1 mouse cellular context compared by ENCODE assay signal in the genomic region with DNA sequence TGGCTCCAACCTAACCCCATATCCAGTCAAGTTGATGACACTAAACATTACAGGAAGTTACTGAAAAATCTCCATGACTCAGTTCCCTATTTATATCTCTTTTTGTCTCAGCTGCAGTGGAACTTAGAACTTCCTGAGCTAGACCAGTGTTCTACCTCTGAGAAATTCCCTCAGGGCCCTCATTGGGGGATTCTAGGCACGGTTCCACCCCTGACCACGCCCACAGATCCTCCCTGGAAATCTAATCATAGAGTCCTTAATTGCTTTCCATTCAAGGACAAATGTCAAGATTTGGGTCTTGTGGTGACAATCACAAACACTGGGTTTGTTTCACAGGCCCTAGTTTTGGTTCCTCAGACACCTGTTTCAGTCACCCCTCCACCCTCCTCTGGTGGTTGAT.
A peak's percentile ranks its signal among the peaks of the same experiment; 100 is the strongest.
TF ChIP-seq lines count a peak whose summit lies in the region.

No protein-coding gene starts in this region.

TF ChIP-seq in CH12.LX, 34 proteins besides CTCF, POLR2A, EP300 and RAD21 (continued from another document):
- TF ChIP-seq MEF2A (IDR thresholded peaks at IDR 0.05; ENCODE audit: borderline replicate concordance, low read depth, low read length), result peak; percentile 97
- TF ChIP-seq TBP (conservative IDR thresholded peaks at IDR 0.05; ENCODE audit: low read depth, low read length), result 0 out of 2 replicates have a peak, but pooled peaks have one; percentile 22
- peak; percentile 28; the same call in 1 of the 2 replicates for TF ChIP-seq RCOR1 (conservative IDR thresholded peaks at IDR 0.05; ENCODE audit: low read depth, low read length)
- TF ChIP-seq BHLHE40 (IDR thresholded peaks at IDR 0.05; ENCODE audit: low read depth, low read length), result peak; percentile 60
- TF ChIP-seq KAT2A (IDR thresholded peaks at IDR 0.05; ENCODE audit: insufficient replicate concordance, low read length), result no peak
- peak; percentile 85 for TF ChIP-seq IRF4 (IDR thresholded peaks at IDR 0.05; ENCODE audit: low read depth, low read length)
- TF ChIP-seq HCFC1 (IDR thresholded peaks at IDR 0.05; ENCODE audit: low read depth, low read length), result no peak; the same call in none of the 2 replicates
- TF ChIP-seq SIN3A (IDR thresholded peaks at IDR 0.05; ENCODE audit: low read length), result peak; percentile 70; the same call in 1 of the 2 replicates
- TF ChIP-seq MYC (IDR thresholded peaks at IDR 0.05; ENCODE audit: low read depth, low read length), result no peak
- TF ChIP-seq E2F4 (IDR thresholded peaks at IDR 0.05; ENCODE audit: insufficient replicate concordance, low read depth, low read length), result no peak
- no peak for TF ChIP-seq ZNF384 (IDR thresholded peaks at IDR 0.05; ENCODE audit: low read depth, low read length)
- TF ChIP-seq ELF1 (IDR thresholded peaks at IDR 0.05; ENCODE audit: low read depth, low read length), result peak; percentile 41
- TF ChIP-seq MAX (IDR thresholded peaks at IDR 0.05; ENCODE audit: low read length), result peak; percentile 38; the same call in 1 of the 2 replicates
- TF ChIP-seq JUND (conservative IDR thresholded peaks at IDR 0.05; ENCODE audit: low read depth, low read length), result peak; percentile 84
- TF ChIP-seq USF1 (IDR thresholded peaks at IDR 0.05; ENCODE audit: low read depth, low read length), result no peak
- TF ChIP-seq POLR2AphosphoS2 (IDR thresholded peaks at IDR 0.05; ENCODE audit: low read depth, low read length), result no peak
